Mouse (Mus musculus) layer of hippocampus, adult 9-10 months (tissue): ENCODE measurements around the gene Cnga4.
"Not testable (repeated sequence)": the region's sequence is repeated elsewhere in the genome, so short reads cannot be mapped to it uniquely, and the experiment has no call there.

Experiments used
- DNase-seq: peaks from one replicate; pipeline ENCODE4 v3.0.0; 2022; ENCODE audit warnings: low spot score

Gene Cnga4

DNA sequence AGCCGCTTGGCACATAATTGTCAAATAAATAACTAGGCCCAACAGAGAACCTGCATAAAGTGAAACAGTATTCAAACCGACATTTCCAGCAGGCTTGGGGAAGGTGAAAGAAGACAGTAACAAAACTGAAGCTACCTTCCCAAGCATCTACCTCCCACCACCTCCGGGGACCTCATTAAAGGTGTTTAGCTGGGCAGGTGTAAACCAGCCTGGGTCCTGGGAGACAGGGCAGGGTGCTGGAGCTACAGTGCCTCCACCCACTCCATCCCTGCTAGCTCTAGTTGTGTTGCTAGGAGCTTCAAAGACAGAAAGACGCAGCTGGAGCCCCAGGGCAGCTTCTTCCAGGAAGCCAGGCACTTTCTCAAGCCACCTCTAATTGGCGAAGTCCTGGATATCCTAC, at the start of gene Cnga4:
Gene Cnga4 (plus strand): TSS at position 301 of the 400 bp plus-strand sequence.
- DNase-seq = no peak

DNA sequence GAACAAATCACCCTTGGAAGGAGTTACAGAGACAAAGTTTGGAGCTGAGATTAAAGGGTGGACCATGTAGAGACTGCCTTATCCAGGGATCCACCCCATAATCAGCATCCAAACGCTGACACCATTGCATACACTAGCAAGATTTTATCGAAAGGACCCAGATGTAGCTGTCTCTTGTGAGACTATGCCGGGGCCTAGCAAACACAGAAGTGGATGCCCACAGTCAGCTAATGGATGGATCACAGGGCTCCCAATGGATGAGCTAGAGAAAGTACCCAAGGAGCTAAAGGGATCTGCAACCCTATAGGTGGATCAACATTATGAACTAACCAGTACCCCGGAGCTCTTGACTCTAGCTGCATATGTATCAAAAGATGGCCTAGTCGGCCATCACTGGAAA, 48.3 kb upstream of the Cnga4 start:
- DNase-seq = not testable (repeated sequence)

DNA sequence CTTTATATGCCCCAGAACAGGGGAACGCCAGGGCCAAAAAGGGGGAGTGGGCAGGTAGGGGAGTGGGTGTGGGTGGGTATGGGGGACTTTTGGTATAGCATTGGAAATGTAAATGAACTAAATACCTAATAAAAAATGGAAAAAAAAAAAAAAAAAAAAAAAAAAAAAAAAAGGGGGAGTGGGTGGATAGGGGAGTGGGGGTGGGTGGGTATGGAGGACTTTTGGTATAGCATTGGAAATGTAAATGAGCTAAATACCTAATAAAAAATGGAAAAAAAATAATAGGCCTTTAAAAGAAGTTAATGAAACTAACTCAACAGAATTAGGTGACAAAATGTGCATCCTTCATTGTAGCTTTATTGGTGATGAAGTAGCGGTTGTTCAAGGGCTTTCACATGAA, 47.9 kb upstream of the Cnga4 start:
- not testable (repeated sequence) for DNase-seq

DNA sequence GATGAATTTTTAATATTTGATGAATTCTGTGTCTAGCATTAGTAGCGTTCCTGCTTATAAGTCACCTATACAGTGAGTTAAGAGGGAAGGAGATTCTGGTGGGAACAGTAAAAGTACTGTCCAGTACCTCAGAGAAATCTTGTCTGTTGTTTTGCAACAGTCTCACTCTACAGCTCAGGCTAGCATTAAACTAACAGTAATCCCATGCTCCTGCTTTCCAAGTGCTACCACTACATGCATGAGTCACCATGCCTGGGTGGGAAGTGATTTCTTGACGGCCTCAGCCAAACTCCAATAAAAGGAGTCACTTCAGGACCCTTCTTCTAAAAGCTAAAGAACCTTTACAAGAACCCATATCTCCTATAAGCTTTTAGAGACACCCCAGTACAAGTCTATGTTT, 42.7 kb upstream of the Cnga4 start:
- no peak for DNase-seq

DNA sequence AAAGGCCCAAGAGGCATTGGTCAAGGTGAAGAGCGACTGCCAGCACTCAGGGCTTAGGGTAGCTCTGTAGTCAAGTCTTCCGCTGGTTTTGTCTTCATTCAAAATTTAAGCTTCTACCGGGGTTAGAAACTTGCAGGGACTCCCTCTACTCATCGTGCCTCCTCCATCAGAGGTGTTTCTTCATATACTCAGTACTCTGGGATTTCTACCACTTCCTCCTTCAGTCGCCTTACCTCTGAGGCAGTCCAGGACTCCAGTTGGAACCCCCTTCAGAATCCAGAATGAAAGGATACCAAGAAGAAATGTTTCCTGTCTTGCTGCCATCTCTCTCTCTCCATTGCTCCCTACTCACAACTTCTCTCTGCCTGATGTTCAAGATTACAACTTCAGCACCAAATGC, 37.1 kb upstream of the Cnga4 start:
- no peak for DNase-seq

DNA sequence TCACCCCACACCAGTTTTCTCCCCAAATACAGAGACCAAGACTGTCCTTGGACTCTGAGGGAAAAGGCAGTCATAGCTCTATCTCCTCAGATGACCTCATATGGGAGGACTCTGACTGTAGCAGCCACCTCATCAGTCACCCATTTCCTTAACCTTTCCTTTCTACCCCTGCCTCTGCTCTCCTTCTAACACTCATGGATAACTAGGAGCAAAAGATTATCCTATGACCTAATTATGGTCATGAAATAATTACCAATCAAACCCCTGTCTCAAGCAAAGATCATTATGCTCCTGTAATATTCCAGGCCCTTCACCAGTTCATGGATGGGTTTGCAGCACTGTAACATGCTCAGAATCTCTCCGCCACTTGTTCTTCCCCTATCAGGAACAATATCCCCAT, 36.4 kb upstream of the Cnga4 start, which contains the start of gene Olfr692:
Gene Olfr692 (plus strand): TSS at position 301 of the 400 bp plus-strand sequence.
- no peak for DNase-seq

DNA sequence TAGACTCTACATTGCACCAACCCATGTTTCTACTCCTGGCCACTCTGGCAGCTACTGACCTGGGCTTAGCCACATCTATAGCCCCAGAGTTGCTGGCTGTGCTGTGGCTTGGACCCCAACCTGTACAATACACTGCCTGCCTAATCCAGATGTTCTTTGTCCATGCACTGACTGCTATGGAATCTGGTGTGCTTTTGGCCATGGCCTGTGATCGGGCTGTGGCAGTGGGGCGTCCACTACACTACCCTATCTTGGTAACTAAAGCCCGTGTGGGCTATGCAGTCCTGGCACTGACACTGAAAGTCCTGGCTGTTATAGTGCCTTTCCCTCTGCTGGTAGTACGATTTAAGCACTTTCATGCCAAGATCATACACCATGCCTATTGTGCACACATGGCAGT, 35.8 kb upstream of the Cnga4 start:
- DNase-seq = no peak

DNA sequence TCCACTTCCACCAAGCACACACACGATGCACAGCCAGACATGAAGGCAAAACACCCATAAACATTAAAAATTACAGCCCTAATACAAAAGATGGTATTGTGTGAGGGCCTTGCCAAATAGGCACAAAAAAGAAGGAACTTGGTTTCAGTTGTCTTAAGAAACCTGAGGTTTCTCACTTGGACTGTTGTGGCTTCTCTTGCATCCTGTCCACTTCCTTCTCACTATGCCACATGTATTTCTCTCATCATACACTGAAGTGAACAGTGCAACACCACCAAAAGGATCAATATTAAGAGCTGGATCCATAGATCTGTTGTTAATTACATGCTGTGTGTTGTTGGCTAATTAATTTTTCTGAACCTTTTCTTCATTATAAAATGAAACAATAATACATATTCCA, 31.5 kb upstream of the Cnga4 start:
- no peak for DNase-seq

DNA sequence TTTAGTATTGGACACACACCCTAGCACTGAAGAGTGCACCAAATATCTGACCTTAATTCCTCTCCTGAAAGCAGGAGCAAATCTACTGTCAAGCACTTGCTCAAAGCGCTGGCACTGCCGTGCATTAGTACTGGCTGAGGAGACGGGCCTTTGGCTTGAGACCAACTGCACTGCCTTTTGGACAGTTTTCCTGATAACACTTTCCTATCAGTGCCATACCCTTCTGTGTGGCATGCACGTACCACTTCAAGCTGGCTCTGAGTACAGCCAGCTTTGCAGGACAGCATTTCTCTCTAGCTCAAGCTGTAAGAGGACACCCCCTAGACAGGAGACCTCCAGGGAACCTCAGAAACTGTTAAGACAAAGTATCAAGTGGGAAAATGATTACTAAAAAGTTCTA, 30.9 kb upstream of the Cnga4 start:
- no peak for DNase-seq

DNA sequence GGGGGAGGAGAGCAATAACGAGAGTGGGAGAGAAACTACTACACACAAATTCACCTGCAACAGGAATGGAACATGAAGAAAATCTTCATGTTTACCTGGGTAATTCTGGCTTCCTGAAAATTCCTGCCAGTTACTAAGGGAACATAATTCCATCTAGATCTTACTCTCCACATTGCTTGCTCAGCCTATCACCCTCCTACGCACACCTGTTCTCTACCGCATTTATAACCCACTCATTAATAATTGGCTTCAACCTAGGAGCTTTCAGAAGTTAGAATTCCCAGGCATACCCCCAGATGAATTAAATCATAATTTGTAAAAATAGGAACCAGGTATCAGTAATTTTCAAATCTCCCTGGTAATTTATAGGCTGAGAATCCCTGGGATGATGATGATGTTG, 30.4 kb upstream of the Cnga4 start:
- peak; percentile 39 for DNase-seq

DNA sequence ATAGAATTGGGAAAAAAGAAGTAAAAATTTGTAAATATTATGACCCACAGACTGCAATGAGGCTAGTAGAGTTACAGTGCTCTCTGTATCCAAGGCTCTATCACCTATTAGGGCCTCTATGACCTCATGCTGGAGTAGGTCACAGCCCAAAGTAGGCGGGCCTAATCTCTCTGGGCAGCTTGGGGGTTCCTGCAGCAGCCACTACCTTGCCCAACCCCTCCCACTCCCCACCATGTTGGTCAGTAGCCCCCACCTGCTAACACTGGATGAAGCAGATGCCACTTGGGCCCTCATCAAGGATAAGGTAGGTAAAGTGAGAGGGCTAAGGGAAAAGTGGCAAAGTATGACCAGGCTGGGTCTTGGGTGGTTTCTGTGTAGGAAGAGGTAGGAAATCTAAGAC, 29.5 kb upstream of the Cnga4 start, which contains the start of gene Gm5901:
Gene Gm5901 (plus strand): TSS at position 173 of the 400 bp plus-strand sequence.
- DNase-seq = no peak

DNA sequence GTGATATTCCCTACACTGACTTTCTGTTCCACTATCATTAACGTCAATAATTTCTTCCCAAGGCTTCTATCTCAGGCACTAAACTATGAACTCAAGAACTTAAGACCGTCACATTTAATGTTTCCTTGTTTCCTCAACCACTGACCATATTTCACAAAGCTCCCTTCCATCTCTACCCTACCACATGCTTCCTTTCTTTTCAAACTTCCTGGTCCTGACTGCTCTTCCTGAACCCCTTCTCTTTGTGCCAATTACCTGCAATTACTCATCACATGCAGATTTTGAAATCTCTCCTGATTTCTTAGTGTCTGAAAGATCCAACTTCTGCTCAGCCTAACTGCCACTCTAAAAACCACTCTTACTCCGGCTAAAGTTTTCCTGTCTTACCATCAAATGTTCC, 24.0 kb upstream of the Cnga4 start:
- DNase-seq = no peak

DNA sequence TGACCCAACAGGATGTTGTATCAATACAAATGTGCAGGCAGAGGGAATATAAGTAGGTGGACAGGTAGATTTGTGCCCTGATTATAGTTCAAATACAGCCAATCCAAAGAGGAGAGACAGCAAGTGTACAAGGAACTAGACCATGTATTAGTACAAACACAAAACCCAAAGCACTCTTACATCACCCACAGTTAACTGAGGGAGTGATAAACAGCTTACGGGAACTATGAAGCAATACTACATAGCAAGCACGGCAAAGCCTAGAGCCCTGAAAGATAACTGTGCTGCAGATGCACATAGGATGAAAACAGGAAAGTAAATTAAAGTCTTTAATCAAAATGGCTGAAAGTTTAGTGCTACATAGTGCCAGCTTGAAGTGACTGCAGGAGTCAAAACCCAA, 16.7 kb upstream of the Cnga4 start:
- DNase-seq = no peak

DNA sequence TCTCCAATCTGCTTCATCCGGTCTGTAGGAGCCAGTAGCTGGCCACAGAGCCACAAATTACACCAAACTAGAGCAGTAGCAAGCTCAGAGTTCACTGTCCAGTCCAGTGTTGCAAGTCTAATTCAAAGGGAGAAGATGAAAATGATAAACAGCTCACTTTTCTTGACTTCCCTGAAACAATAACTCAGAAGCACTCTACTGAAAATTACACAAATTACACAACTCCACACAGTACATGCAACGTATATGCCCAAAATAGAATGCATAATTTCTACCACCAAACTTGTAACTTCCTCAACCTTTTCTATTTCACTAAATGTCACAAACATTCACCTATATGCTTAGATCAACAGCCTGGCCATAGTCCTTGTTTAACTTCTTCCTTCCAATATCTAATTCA, 14.1 kb upstream of the Cnga4 start:
- no peak for DNase-seq

DNA sequence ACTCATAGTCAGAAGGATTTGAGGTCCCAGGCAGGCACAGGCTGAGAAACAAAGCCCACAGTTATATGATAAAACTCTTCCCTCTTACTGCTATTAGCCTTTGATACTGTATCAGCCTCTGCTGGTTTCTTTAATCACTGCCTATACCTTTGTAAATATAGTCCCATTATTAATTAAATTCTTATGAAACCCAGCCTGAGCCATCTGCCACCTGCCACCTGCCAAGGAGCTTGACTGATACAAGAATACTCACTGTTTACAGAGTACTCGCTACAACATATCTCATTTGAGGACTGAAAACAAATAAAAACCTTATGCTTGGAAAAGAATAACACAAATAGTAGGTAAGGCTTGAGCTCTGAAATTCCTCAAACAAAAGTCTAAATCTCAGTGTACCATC, 9.8 kb upstream of the Cnga4 start:
- DNase-seq = no peak

DNA sequence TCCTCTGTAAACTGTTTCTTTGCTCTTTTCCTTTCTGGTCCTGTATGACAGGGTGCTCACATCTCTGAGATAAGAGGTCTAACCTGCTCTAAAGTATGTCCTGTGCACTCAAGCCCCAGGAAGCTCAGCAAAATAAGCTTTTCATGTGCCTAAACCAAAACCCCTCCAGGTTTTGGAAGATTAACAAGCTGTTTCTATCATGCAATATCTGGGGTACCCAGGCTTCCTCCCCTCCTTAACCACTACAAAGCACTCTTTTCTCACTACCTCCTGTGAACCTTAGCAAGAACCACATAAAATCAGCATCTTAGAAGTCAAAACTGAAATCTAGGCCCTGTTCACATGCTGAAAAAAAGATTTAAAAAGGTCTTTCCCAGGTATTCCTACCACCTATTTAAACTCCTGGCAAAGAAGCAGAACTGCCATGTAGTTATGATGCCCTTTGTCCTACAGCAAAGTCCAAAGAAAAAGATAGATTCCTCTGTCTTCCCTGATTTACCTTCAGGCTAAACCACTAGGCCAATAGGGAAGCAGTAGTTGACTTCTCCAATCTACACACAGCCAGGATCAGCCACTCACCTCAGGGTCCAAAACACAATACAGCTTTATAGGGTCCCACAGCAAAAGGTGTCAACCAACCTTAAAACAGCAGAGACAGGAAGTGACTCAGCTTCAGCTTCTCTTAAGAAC, 9.1 kb upstream of the Cnga4 start:
- no peak for DNase-seq

DNA sequence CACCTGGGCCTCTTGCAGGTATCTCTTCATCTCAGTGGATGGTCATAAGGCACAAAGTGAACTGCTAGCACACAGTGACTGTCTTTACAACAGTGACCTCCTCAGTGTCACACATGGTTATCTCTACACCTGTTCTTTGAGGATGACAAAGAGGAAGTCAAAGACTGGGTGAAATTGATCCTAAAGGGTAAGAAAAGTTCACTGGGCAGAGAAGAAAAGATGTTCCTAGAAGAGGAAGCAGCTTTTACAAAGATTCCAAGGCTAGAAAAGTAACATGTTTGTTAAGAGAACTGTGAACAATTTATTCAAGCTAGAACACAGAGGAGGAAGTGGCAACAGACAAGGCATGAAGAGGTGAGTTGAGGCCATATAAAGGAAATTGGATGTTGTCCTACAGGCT, 8.2 kb upstream of the Cnga4 start:
- DNase-seq = no peak

DNA sequence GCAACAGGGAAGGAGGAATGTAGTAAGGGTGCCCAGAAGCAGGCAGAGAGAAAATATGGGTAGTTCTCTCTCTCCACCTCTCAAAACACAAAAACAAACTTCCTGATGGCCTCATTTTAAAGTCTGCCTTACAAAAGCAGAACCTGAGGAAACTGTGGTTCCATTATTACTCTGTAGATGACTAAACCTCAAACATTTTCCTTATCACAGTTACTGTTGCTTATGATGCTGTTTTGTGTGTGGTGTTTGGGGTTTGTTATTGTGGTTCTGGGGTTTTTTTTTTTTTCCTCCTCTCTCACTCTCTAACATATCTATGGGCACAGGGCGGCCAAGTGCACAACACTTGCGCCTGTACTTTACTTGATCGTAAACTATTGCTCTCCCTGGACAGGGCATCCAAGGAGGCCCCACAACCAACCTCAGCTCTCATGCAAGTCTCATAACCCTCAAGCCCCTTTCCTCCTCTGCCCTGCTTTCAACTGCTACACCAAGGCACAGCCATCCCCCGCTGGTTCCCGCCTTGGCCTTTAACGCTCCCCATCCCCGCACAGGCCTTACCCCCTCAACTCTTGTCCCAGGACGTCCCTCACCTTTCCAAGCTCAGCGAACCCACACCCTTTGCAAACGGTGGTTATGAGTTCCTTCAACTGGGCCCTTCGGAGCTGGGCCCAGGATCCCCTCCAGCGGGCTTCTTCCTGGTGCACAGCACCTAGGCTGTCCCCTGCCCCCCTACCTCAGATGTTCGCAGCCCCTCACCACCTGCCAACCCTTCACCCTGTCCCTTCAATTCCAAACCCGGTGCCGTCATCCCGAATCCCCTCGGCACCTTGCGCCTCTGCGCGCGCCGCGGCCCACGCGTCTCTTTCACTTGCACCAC, 5.1 kb upstream of the Cnga4 start:
- peak; percentile 29 for DNase-seq

DNA sequence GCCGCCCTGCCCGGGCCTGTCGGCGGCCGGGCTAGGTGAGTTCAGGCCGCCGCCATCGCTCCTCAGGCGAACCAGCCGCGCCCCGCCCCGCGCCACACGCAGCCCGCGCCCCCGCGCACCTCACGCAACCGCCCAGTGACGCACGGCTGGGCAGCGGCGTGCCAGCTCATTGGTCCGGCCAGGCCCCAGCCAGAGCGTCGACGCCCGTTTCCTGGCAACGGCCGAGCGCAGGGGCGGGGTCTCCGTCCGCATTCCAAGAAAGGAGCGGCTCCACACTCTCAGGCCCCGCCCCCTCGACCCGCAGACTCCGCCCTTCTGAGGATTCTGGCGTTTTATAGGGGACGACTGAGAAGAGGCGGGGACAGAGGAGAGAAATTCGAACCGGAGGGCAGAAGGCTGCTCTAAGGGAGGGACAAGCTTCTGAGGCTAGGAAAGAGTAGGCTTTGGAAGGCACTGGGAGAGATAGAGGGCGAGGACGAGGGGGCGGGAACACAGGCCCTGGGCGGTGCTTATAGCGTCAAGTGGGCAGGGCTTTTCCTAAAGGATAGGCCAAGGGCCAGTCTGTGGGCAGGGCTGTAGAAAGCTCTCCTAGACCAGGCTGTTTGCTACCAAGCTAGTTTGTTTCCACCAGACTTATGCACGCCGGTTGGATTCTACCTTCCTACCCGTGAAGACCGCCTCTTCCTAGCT, 4.3 kb upstream of the Cnga4 start, which contains the start of gene Fam160a2:
Gene Fam160a2 (minus strand): TSS at position 120 of the 690 bp plus-strand sequence.
- DNase-seq = peak; percentile 96

DNA sequence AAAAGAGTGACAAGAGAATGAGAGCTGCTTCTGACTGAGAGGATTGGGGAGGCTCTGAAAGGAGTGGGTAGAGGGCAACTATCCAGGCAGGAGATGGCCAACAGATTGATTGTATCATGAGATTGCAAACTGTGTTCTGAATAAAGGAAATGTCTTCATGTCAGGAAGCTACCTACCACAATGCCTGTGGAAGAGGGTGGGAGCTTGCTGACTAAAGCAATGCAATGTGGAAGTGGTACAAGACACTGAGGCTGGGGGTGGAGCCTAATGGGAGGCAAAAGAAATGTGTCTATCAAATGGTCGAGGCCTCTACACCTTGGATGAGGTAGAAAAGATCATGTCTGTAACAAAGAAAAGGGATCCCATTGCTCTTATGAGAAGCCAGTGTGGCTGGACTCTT, 2.0 kb downstream of the Cnga4 start:
- no peak for DNase-seq

DNA sequence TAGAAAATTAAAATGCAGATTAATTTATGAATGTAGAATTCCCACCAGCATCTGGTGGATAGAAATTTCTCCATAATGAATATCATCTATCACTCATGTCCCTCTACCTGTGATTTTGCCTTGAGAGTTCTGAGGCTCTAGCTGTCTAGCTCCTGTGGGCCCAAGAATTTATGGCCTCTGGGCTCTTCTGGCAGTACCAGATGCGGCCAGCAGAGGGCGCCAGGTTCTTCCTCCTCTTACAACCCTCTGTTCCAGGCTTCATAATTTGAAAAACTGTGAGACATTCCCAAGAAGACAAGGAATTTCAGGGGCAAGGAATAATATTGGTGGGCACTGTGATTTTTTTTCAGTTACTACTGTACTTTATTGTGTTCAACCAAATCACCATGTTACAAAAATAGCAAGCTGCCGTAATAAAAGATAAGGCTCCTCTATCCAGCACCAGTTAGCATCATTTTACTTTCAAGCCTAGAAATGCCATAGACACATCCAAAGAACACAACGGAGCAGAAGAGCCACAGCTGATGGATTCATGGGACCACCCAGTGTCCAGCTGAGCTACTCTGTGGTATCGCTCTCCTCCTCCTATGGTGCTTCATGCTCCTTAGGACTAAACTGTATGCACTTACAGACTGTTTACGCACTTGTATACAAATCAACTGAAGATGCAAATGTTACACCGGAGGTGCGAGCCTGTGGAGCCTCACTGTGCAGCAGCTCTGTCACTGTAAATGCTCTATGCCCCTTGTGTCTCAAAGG, 7.7 kb downstream of the Cnga4 start:
- peak; percentile 78 for DNase-seq

DNA sequence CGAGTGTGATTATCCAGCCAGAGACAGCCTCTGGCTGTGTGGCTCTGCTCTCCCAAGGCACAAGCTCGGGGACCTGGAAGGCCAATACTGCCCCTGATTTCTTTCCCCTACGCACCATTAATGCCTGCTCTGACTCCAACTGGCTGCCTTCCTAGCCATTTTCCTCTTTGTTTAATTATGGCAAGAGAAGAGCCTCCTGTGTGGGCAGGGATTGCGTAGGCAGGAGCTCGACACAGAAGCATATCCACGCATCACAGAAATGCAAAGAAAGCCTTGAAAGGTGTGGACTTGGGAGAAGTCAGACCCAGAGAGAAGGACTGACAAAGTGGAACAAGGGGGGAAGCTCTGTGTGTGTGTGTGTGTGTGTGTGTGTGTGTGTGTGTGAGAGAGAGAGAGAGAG, 10.0 kb downstream of the Cnga4 start:
- no peak for DNase-seq
